Mouse (Mus musculus) adrenal gland, adult 2 months (tissue): ENCODE measurements around the gene Tenm4. TPM values are rescaled to one million over a fixed set of nuclear protein-coding genes. Genes with fewer than 3 reads are reported as not detected.

Experiments used
- DNase-seq: peaks from one replicate; pipeline ENCODE4 v3.0.0; 2021
- polyA plus RNA-seq: library from polyadenylated mRNA; depleted of rRNA; stranded (reverse); fragments of >200 nt; gene quantifications from 2 replicates; pipeline ENCODE4 v1.2.3, GENCODE M21; 2012
- total RNA-seq, 2 experiments: library from RNA; stranded (reverse); gene quantifications; 2 replicates each; pipeline ENCODE4 v1.2.3; 2021

Tenm4 gene
- total and polyA plus RNA-seq, 3 experiments: 7.2 to 16.9 (median 15.5) TPM

DNA sequence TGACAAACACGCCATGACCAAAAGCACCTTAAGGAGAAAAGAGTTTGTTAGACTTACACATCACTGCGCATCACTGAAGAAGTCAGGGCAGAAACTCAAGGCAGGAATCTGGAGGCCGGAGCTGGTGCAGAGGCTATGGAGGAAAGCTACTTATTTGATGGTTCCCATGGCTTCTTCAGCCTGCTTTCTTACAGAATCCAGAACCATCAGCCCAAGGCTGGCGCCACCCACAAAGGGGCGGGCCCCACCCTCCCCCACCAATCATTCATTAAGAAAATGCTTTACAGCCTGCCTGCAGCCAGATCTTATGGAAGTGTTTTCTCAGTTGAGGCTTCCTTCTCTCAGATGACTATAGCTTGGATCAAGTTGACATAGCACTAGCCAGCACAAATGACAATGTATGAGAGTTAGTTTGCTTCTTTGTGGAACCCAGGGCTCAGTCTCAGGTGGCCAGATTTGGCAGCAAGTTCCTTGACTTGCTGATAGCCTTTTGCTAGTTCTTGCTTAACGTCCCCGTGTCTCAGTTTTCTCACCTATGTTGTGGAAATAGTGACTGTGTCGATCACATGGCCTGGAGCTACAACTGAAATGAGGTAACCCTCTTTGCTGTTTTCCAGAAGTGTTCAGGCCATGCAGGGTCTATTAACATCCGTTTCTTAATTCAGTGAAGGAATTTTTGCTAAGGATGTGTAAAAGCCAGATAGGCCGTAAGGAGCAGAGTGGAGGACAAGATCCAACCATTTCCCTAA lies 32.9 kb downstream of the Tenm4 start:
- DNase-seq: no peak

DNA sequence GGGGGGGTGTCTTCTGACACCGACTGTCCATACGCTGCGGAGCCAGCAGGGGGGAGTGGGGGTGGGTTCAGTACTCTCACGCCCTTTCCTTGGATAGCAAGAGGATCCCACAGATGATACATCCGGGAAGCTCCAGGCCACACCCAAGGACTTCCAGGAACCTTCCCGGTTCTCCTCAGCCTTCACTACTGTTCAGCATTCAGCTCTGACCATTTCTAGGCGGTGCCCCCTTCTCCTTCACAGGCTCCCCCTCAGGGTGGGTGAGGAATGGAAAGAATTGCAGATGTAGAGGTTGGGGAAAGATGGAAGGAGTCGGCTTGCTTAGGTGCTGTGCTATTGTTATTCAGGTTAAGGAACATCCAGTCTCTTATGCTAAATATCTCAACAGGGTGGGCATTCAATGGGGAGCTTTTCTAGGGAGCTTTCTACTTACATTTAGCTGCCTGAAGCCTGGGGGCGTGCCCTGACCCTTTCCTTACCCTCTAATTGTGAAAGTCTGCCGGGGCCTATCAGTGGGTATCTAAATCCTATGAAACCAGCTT lies 33.8 kb downstream of the Tenm4 start:
- no peak for DNase-seq

DNA sequence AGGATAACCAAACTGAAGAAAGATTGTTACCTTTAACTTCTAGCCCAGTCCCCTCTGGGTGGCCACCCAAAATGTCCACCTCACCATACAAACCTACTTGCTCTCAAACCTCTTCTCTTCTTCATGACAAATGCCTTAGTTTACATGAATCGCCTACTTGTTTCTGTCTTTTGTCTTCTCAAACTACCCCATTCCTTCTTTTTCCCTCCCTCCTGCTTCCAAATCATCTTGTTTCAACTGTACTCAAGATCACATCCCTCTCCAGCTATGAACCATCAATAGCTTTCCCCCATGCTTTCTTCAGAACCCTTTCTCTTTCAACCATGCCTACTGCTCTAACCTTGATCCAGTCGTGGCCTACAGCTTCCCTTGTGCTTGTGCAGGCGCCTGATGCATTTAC lies 36.0 kb downstream of the Tenm4 start:
- no peak for DNase-seq

DNA sequence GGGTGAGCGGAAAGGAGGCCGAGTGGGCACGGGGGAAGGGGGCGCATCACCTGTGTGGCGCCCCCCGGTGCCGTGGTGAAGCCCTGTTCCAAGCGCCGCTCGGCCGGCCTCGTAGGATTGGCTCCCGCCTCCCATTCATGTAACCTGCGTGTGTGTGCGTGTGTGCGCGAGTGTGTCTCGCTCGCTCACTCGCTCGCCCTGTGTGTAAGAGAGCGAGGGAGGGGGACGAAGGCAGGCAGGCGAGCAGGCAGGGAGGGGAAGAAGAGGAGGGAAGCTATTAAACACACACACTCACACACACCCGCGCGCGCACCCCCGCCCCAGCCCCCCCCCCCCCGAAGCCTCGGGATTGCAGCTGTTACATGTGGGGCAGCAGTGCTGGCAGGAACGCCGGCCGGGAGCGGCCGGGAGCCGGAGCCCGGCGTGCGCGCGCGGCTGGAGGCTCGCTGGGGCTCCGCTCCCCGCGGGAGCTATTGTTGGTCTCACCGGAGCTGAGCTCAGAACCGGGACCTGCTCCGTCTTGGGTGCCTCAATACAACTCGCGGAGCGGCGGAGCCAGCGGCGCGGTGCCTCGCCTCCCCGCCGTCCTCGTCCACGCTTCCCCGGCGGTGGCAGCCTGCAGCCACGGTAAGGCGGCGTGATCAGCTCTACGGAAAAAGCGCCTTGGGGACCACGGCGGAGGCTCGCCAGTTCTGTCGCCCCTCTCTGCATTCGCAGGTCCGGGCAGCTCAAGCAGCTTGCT lies 38.9 kb downstream of the Tenm4 start:
- peak; percentile 79 for DNase-seq

DNA sequence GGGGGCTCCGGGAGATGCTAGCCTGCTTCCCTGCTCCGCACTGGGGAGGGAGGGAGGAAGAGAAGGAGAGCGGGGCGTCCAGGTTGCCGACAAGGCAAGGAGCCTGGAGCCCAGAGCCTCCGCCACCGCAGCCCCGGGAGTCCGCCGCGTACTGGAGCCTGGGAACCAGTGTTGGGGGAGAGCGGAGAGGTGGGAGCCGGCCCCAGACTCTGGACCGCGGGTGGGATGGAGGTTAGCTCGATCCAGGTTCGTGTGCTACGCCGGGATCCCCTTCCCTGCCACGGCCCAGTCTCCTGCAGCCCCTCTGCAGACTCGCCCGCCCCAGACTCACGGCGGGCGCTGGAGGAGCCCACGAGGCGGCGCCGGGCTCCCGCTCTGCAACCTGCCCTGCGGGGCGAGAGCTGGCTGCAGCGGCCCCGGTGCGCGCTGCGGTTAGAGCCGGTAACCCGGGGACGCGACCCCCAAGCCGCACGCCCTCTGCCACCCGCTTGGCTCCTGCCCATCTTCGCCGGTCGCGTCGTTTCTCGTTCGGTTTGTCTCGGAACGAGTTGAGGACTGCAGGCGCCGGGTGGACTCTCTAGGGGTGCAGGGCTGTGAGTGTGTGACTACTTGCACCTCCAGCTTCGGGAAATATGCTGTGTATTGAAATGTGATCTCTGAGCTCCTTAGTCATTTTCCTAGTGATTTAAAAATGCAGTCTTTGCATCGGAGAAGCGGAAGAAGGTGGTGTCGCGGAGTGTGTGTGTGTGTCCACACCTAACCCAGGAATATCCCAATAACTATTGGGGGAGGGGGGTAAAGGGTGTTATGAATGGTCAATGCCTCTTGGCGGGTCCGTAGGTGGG lies 39.7 kb downstream of the Tenm4 start:
- peak; percentile 79 for DNase-seq

DNA sequence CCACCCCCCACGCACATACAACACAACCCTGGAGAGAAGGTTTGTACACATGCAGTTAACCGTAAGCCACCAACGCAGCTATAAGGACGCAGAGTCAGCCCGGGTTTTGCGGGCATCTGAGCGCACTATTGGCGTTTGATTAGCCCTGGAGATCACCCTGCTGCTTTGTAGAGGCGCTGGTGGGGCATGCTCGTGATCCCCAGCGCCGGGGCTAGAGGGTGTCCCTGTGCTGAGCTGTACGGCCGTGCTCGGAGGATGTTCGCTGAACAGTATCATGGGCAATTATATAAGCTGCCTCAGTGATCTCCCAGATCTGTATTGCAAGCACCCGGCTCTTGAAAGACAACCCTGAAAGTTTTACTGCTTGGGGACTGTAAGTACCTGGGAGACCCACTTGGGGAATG lies 40.6 kb downstream of the Tenm4 start:
- DNase-seq: peak; percentile 38

DNA sequence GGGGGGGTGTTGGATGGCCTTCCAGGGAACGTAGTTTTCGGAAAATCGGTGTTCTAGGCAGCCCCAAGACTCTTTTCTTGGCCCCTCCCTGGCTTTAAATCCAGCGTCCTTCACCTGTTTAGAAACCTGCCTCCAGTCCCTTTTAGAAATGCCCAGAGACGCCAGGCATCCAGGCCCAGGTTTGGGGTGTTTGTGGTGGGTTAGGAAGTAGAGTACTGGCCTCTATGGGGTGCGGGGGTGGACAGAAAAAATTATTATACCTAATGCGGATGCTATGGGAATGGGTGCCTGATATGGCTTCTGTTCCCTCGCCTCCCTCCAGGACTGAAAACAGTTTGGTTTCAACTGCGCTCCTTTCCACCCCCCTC lies 41.2 kb downstream of the Tenm4 start:
- DNase-seq: no peak

DNA sequence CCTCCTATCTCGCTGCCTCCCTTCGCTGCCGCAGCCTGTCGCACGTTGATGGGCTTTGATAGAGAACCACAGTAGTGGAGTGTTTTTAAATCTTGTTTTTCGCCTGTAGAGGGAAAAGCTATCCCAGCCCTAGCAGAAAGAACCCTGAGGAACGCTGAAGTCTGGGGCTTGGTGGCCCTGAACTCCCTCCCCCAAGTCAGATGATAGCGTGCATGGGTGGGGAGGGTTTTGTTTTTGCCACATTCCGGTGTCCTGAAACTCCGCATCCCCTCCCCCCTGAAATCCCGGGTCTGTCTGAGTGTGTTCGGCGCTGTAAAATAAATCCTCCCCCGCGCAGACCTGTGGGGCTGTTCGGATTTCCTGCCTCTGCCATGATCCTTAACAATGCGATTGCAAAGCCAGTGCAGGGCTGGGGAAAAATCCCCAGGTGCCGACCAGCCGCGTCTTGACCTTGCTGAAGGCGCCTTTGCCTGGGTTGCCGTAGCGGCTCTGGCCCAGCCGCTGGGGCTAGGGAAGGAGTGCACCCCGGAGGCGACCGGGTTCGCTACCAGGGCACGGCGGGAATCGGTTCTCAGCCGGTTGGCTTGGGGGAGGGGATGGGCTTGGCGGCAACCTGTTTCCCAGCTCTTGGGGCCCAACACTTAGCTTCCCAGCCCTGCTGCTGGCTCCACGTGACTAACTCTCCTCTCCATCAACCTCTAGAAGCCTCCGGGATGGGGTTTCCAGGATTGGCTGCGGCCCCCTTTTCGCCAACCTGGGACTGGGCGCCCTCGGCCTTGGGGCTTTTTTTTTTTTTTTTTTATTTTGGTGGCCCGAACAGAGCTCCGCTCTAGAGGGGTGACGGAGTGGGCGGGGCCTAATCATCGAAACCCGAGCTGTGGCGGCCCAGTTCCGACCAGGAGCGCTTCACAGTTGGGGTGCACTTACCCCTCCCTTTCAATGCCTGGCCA lies 41.8 kb downstream of the Tenm4 start:
- DNase-seq: peak; percentile 73

DNA sequence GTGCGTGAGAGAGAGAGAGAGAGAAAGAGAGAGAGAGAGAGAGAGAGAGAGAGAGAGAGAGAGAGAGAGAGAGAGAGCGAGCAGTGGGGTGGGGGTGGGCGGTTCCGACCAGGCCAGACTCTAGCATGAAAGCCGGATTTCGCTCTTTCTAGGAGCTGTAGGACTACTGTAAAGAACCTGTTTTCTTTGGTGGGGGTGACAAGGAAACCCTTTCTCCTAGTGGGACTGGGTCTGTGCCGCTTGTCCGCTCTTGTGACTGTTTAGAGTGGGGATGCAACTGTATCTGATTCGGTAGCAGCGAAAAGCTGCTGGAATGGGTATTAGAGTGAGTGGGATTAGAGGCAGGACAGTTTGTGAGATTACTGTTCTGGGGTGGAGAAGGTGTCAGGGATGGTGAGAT lies 42.7 kb downstream of the Tenm4 start:
- no peak for DNase-seq

DNA sequence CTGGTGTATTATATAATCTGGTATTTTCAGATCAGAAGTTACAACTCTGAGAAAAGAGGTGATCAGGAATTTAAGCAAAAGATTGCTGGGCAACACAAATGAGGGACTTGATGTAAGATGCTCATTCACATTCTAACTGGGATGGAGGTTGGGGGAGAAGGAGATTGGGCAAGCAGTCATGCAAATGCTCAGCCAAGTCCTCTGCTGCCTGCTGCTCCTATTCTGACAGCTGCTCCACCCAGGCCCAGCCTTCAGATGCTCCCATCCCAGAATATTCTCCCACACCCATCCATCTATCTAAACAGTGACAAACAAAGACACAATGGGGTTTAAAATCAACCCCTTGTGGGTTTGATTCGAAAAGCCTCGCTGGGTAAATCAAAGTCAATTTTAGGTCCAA lies 43.8 kb downstream of the Tenm4 start:
- DNase-seq: no peak

DNA sequence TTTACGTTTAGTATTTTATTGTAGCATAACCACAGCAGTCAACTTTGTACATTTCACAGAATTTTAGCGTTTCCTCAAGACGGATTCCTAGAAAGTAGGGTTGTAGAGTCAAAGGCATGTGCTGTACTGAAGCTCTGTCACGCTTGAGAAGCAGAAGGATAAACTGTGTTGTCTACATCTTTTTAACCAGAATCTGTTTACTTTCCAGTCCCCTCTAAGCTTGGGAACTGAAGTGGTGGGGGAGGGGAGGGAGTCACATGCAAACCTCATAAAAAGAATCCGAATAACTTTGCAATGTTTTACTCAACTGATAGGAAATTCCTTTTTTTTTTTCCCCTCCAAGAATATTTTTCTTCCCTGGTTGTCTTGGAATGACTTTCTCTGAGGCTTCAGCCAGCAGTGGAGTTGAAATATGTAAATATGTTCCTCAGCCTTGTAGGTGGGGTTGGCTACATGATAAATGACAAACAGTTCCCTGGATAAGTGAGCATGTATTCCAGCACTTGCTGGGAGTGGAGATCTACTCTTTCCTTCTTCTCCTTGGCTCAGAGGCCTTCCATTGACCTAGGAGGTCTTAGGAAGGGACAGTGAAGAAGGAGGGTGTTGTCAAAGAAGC lies 45.0 kb downstream of the Tenm4 start:
- DNase-seq: no peak

DNA sequence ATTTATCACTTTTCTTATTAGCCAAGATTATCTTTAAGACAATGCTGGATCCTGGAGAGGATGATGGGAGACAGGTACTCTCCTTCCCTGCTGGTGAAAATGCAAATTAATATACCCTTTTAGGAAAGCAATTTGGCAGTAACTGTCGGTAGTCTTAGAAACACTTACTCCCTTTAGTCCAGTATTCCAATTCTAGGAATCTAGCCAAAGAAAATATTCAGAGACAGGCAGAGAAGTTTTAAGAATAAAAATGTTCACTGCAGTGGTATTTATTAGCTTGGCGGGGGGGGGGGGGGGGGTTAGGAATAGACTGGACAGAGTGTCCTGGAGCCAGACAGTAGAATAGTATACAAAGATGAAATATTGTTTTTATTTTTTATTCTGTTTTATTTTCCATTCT lies 48.3 kb downstream of the Tenm4 start:
- DNase-seq: no peak

DNA sequence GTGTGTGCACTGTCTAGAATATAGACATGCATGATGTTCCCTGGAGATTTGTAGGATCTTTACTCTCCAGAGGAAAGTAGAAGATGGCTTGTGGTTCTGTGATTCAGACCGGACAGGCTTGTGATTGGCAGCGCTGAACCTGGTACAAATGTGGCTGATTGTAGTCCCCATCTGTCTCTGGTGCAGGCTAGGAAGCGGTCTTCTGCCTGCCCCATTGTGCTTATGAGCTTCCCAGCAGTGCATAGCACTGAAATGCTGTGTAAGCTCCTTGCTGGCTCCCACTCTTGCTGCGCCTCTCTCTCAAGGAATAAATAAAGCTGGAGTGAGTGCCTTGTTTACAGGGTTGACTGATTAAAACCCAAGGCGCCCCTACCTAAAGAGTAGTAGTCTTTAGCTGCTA lies 49.6 kb downstream of the Tenm4 start:
- DNase-seq: no peak

DNA sequence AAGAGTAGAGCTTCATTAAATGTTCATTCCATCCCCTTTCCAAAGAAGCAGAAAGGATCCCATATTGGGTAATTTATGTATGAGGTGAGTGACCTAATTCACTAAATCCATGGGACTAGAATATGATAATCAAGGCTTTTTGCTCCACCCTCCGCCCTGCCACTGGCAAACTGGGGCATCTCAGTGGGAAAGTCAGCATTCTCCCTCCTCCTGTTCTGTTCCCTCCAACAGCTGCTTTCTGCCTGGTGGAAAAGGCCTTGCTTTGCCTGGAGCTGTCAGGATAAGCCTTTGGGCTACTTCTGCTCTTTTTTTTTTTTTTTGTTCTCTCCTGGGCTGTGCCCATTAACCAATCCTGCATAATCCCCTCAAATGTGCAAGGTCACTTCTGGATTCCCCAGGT lies 51.5 kb downstream of the Tenm4 start:
- no peak for DNase-seq

DNA sequence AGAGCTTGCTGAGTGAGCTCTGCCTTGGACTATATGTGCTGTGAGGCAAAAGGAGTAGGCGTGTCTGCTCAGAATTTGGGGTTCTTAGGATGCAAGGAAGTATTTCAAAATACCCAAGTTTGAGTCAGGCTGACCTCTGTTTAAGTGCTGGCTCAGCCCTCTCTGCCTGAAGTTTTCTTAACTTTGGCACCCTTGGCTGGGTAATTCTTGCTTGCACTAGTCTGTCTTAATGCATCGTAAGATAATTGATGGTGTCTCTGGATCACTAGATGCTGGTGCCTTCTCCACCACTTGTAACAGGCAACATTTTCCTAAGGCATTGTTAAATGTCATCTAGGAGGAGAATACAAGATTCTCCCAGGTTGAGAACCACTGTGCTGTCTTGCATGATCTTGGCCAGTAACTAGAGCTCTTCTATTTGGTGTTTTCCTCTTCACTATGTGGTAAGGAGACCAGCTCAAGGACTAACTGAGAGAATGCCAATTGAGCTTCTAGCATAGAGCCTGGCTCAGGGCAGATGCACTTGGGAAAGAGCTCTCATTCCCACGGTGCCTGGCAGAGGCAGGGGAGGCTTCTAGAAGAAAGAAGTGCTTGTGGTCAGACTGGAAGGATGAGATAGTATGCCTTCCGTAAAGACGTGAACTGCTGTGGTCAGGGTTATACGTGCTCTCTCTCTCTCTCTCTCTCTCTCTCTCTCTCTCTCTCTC lies 57.7 kb downstream of the Tenm4 start:
- DNase-seq: peak; percentile 14

DNA sequence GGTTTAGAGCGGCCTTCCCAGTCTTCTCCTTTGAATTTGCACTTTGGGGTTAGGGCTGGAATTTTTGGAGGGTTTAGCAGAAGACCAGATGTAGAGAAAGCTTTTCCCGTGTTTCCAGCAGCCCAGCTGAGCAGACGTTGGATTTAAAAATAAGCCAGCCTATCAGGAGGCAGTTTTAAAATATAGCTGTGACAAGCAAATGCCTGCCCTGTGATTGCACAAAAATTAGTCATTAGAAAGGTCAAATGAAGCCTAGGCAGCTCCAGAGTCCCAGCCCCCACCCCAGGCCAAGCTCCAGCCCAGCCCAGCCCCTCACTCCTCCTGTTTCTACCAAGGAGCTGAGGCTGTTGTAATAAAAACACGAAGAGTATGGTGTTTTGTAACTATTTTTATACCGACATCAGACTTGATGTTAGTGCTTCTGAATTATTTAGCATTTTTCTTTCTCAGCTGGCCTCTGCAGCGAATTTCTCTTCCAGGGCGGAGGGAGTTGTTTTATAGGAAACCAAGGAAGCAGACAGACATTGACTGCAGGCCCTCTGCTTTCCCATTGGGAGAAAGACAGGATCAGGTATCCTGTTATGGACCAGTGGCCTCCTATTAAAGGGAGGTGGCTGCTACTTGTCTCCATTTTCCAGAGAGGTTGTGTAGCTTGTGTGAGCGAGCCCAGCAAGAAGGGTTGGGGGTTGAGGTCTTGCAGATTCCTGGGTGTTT lies 59.1 kb downstream of the Tenm4 start:
- DNase-seq: peak; percentile 63

DNA sequence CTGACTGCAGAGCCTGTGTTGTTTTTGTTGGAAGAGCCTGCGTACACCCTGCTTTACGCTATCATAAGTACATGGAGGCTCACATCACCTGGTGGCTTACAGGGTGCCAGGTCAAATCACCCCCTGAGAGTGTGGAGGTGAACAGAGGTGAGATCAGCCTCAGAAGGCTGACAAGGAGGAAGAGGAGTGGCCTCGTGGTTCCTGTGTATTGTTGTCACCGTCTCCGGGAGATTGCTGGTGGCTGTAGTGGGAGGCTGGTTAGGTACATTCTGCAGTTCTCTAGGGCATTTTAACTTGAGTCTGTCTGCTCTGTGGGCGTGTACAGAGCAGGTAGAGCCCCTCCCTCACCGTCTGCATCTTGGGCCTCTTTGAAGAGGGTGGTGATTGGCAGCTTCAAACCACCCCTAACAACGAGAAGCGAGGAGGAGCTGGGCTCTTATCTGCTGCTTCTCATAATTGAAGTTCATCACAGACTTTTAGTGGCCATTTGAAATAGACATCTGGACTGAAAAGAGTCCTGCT lies 59.7 kb downstream of the Tenm4 start:
- DNase-seq: no peak

DNA sequence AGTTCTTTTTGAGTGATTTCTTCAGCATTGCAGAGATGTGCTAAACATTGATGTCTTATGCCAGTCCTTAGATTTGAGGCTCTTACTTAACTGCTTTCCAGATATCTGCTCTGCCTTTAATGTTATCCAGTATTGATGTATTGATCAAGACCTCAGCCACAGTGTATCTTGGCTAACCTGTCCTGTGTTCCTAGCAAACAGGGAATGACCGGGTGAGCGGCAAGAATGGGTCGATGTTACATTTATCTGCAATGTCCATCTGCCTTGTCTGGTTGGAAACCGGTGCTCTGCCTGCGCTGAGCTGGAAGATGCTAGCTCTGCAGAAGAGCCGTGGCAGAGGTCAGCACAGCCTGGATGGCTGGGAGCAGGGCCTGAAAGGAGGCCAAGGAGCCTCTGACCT lies 64.8 kb downstream of the Tenm4 start:
- DNase-seq: no peak

DNA sequence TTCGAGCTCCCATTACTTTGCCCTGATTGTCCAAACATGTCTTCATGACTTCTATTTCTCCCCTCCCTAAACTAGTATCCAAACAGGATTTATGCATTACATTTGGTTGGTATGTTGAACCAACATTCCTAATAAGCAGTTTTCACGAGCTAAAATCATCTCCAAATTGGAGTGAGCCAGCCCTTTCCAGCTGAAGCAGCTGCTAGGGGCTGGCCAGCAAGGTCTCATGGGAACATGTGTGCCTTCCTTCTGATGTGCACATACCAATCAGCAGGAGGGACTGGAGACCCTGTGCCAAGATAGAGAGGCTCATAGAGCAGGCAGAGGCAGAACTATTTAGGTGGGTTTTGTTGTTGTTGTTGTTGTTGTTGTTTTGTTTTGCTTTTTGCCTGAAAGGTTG lies 69.6 kb downstream of the Tenm4 start:
- no peak for DNase-seq
